Mouse (Mus musculus): ENCODE measurements around the gene Gm6657.

- no peak for TF ChIP-seq CTCF (conservative IDR thresholded peaks at IDR 0.05; ENCODE audit: insufficient read depth, insufficient read length, low read depth, low read length)
- no peak for TF ChIP-seq POLR2A (IDR thresholded peaks at IDR 0.05; ENCODE audit: low read depth, low read length)
Measured at GRCm38 (mm10) chr12:78215490-78215889, 21.4 kb downstream of the Gm6657 start.

All from kidney, adult 2 months (tissue).